Mouse (Mus musculus) myocyte (in vitro differentiated cells): ENCODE measurements around the gene Nfya.

Experiments
- E2F4 ChIP-seq: IDR thresholded peaks from one replicate; pipeline ENCODE4 v1.6.1; 2011; ENCODE audit warnings: mild to moderate bottlenecking, control low read depth, moderate library complexity; ENCODE audit not compliant: insufficient read depth
- MAX ChIP-seq: IDR thresholded peaks from one replicate; pipeline ENCODE4 v1.6.1; 2011; ENCODE audit warnings: low read depth, mild to moderate bottlenecking, control low read depth
- MYOD1 ChIP-seq, 3 experiments: IDR thresholded peaks; one replicate each; pipeline ENCODE4 v1.6.1; 2011; ENCODE audit warnings: control low read depth in 2 of 3, low read depth in 2 of 3, mild to moderate bottlenecking in 2 of 3, moderate library complexity in 1 of 3; ENCODE audit not compliant: insufficient read length in 2 of 3, control insufficient read depth in 1 of 3
- MYOG ChIP-seq, 3 experiments: IDR thresholded peaks; one replicate each; pipeline ENCODE4 v1.6.1; 2011; ENCODE audit warnings: control low read depth in 2 of 3, low read depth in 2 of 3, mild to moderate bottlenecking in 2 of 3; ENCODE audit not compliant: insufficient read length in 2 of 3, control insufficient read depth in 1 of 3, insufficient read depth in 1 of 3
- POLR2A ChIP-seq: IDR thresholded peaks from one replicate; pipeline ENCODE4 v1.6.1; 2011; ENCODE audit warnings: low read depth, mild to moderate bottlenecking, control low read depth, moderate library complexity; ENCODE audit not compliant: insufficient read length
- REST ChIP-seq: IDR thresholded peaks from one replicate; pipeline ENCODE4 v1.6.1; 2011; ENCODE audit warnings: mild to moderate bottlenecking, control low read depth, moderate library complexity; ENCODE audit not compliant: insufficient read depth, insufficient read length
- SRF ChIP-seq: IDR thresholded peaks from one replicate; pipeline ENCODE4 v1.6.1; 2011; ENCODE audit warnings: low read depth; ENCODE audit not compliant: control insufficient read depth, insufficient read length
- TCF12 ChIP-seq: IDR thresholded peaks from one replicate; pipeline ENCODE4 v1.6.1; 2011; ENCODE audit warnings: mild to moderate bottlenecking, control low read depth; ENCODE audit not compliant: poor library complexity, insufficient read depth, severe bottlenecking
- USF1 ChIP-seq: IDR thresholded peaks from one replicate; pipeline ENCODE4 v1.6.1; 2011; ENCODE audit warnings: low read depth, mild to moderate bottlenecking, control low read depth, moderate library complexity

GRCm38 (mm10) chr17:48404706-48405105, 5.0 kb downstream of the Nfya start:
- TF ChIP-seq MAX: no peak
- no peak for TF ChIP-seq REST
- TF ChIP-seq MYOG (IDR thresholded peaks at IDR 0.05; ENCODE audit: control insufficient read depth in 1 of 3, insufficient read depth in 1 of 3, insufficient read length in 2 of 3, low read depth in 2 of 3): no peak
- TF ChIP-seq POLR2A: no peak
- no peak for TF ChIP-seq E2F4
- TF ChIP-seq SRF: no peak
- TF ChIP-seq USF1: no peak
- TF ChIP-seq TCF12: no peak
- TF ChIP-seq MYOD1 (IDR thresholded peaks at IDR 0.05; ENCODE audit: control insufficient read depth in 1 of 3, insufficient read length in 2 of 3, low read depth in 2 of 3): no peak
